Mouse (Mus musculus): ENCODE results near the gene Sptbn4. TPM values are rescaled to one million over a fixed set of nuclear protein-coding genes. Genes with fewer than 3 reads are reported as not detected.

Gene Sptbn4
- total and polyA plus RNA-seq, 2 experiments from 2014 or later: 4.0 to 27.1 TPM

DNA sequence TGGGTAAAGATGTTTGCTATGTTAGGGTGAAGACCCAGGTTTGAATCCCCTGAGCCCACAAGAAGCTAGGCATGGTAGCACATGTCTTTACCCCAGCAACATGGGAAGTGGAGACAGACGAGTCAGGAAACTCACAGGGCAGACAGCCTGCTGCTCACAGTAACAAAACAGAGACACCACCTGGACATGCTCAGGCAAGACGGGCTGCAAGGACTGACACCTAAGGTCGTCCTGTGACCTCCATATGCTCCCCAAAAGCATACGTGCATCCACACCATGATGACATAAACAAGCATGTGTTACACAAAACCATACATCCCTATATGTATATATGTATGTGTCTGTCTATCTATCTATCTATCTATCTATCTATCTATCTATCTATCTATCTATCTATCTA is 65.9 kb downstream of the Sptbn4 start:
- no peaks in the 10 kb centered on the region for H3K27me3 ChIP-seq (ENCODE audit: insufficient read depth, low read length)
- H3K4me1 ChIP-seq (ENCODE audit: insufficient read depth, low read length): no peaks in the 10 kb centered on the region
- no peak overlapping the region for H3K4me2 ChIP-seq (ENCODE audit: low read depth, low read length, poor library complexity, severe bottlenecking)
- TF ChIP-seq CTCF (IDR thresholded peaks at IDR 0.05): no peak
- H3K9ac ChIP-seq (replicated peaks; ENCODE audit: low read length, poor library complexity, severe bottlenecking): no peak overlapping the region
- H3K36me3 ChIP-seq (ENCODE audit: insufficient read depth, low read length): no peaks in the 10 kb centered on the region
- no peak for DNase-seq (ENCODE audit: low spot score)
- H3K27ac ChIP-seq (ENCODE audit: low read depth, low read length): no peak overlapping the region
- no peaks in the 10 kb centered on the region for H3K9me3 ChIP-seq (ENCODE audit: low read length)
- 61% methylated on average over 4 of the region's 4 CpGs for WGBS
- H3K4me3 ChIP-seq (ENCODE audit: low read depth, low read length): no peak overlapping the region
- no peak for ATAC-seq (ENCODE audit: low FRiP score)

DNA sequence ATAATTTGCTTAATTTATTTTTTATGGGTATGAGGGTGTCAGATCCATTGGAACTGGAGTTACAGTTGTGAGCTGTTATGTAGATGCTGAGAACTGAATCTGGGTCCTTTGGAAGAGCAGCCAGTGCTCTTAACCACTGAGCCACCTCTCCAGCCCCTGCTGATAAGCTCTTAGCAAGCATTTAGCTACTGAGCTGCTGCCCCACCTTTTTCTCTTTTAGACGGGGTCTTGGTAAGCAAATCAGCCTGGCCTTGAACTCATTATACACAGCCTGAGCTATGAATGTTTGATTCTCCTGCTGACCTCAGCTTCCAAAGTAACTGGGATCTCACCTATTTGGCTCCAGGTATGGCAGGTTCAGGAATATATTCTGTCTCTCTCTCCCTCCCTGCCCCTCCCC is 66.5 kb downstream of the Sptbn4 start:
- no peaks in the 10 kb centered on the region for H3K9me3 ChIP-seq (ENCODE audit: low read length)
- no peak overlapping the region for H3K9ac ChIP-seq (replicated peaks; ENCODE audit: low read length, poor library complexity, severe bottlenecking)
- H3K36me3 ChIP-seq (ENCODE audit: insufficient read depth, low read length): no peaks in the 10 kb centered on the region
- DNase-seq (ENCODE audit: low spot score) (no peak), ATAC-seq (ENCODE audit: low FRiP score) (no peak)
- TF ChIP-seq CTCF (IDR thresholded peaks at IDR 0.05): no peak
- peaks cover 2% of the 10 kb centered on the region; the same call in 1 of the 2 replicates for H3K27me3 ChIP-seq (ENCODE audit: insufficient read depth, low read length)
- no peak overlapping the region for H3K4me3 ChIP-seq (ENCODE audit: low read depth, low read length)
- 29% methylated on average over 1 of the region's 1 CpGs for WGBS
- H3K4me1 ChIP-seq (ENCODE audit: insufficient read depth, low read length): no peaks in the 10 kb centered on the region
- no peak overlapping the region for H3K27ac ChIP-seq (ENCODE audit: low read depth, low read length)
- H3K4me2 ChIP-seq (ENCODE audit: low read depth, low read length, poor library complexity, severe bottlenecking): no peak overlapping the region

DNA sequence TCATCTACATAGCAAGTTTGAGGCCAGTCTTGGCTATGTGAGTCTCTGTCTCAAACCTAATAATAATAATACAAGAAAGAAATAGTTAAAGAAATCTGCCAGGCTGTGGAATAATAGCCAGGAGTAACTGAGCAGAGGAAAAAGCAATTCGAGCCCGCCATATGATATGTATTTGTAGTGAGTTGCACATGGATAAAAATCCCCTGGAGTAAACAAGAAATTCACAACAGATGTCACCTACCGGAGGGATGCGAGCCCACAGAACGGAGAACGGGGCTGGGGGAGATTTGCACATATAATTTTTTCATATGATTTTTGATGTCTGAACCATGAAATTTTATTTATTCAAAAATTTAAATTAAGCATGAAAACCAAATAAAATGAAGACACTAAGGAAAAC is 67.7 kb downstream of the Sptbn4 start:
- no peaks in the 10 kb centered on the region for H3K4me1 ChIP-seq (ENCODE audit: insufficient read depth, low read length)
- WGBS: 63% methylated on average over 6 of the region's 6 CpGs
- H3K4me2 ChIP-seq (ENCODE audit: low read depth, low read length, poor library complexity, severe bottlenecking): no peak overlapping the region
- no peak for ATAC-seq (ENCODE audit: low FRiP score)
- H3K4me3 ChIP-seq (ENCODE audit: low read depth, low read length): no peak overlapping the region
- no peak for DNase-seq (ENCODE audit: low spot score)
- no peak overlapping the region for H3K27ac ChIP-seq (ENCODE audit: low read depth, low read length)
- no peaks in the 10 kb centered on the region for H3K36me3 ChIP-seq (ENCODE audit: insufficient read depth, low read length)
- TF ChIP-seq CTCF (IDR thresholded peaks at IDR 0.05): no peak
- peaks cover 12% of the 10 kb centered on the region for H3K27me3 ChIP-seq (ENCODE audit: insufficient read depth, low read length)
- H3K9ac ChIP-seq (replicated peaks; ENCODE audit: low read length, poor library complexity, severe bottlenecking): no peak overlapping the region
- H3K9me3 ChIP-seq (ENCODE audit: low read length): no peaks in the 10 kb centered on the region

DNA sequence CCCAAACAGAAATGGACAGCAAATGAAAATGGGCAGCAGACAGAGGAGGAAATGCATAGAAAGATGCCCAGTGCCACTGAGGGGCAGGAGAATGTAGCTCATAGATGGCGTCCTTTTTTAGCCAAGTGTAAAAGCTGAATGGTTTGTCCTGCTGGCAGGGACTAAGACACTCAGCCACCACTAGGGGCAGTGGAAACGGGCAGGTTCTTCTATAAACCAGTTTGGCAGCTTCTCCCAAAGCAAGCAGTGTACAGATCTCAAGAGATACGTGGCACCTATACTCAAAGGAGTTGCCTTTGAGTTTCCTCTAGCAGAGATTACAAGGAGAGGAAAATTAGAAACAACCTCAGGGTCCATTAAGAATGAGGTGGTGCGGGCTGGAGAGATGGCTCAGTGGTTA is 69.1 kb downstream of the Sptbn4 start:
- H3K27ac ChIP-seq (ENCODE audit: low read depth, low read length): no peak overlapping the region
- H3K9ac ChIP-seq (replicated peaks; ENCODE audit: low read length, poor library complexity, severe bottlenecking): no peak overlapping the region
- peaks cover 9% of the 10 kb centered on the region; the same call in 1 of the 2 replicates for H3K36me3 ChIP-seq (ENCODE audit: insufficient read depth, low read length)
- TF ChIP-seq CTCF (IDR thresholded peaks at IDR 0.05): peak; percentile 78
- H3K9me3 ChIP-seq (ENCODE audit: low read length): no peaks in the 10 kb centered on the region
- H3K4me2 ChIP-seq (ENCODE audit: low read depth, low read length, poor library complexity, severe bottlenecking): no peak overlapping the region
- no peak overlapping the region for H3K4me3 ChIP-seq (ENCODE audit: low read depth, low read length)
- H3K4me1 ChIP-seq (ENCODE audit: insufficient read depth, low read length): no peaks in the 10 kb centered on the region
- 27% methylated on average over 4 of the region's 4 CpGs for WGBS
- DNase-seq (ENCODE audit: low spot score) (peak; percentile 80), ATAC-seq (ENCODE audit: low FRiP score) (no peak)
- peaks cover 24% of the 10 kb centered on the region for H3K27me3 ChIP-seq (ENCODE audit: insufficient read depth, low read length)

DNA sequence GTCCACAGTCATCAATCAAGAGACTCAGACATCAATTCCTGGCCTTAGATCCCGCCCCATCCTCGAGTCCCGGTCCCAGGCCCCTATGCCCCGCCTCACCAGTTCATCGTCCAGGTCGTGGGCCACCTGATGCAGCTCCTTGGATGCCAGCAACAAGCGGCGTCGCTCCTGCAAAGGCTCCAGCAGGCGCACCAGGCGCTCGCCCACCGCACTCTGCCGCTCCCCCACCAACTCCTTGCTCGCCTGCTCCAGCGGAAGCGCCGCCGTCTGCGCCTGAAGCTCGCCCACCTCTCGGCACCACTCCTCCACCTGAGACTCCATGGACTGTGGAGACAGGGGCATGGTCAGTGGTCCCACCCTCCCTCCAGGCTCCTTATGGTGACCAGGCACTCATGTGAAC is 72.2 kb downstream of the Sptbn4 start:
- no peak overlapping the region for H3K4me2 ChIP-seq (ENCODE audit: low read depth, low read length, poor library complexity, severe bottlenecking)
- no peak for ATAC-seq (ENCODE audit: low FRiP score)
- WGBS: 8% methylated on average over 22 of the region's 22 CpGs

DNA sequence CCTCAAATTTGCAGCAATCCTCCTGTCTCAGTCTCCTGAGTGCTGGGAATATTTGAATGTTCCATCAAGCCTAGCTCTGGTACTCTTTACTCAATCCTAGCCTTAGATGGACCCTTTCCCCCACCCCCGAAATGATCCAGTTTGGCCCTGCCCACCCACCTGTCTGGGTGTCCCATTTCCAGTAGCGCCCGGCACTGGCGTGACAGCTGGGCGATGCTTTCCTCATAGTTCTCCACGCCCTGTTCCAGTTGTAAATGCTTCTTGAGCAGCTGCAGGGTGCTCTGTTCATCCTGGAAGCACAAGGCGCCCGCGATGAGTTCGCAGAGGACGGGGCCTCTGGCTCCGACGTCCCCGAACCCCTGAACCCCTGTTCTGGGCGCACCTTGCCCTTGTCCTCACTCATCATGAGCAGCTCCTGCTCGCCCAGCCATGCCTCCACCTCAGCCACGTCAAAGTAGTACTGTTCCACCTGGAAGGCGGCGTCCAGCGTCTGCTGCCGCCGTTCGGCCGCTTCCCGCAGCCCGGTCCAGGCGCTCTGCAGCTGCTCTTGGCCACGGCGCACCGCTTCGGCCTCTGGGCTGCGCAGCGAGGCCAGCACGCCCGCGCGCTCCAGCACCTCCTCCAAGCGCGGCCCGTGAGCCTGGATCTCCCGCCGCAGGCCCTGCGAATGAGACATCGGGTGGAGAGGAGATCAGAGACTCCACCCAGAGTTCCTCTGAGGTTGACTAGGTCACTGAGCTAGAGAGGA is 75.6 kb downstream of the Sptbn4 start:
- no peaks in the 10 kb centered on the region for H3K4me1 ChIP-seq (ENCODE audit: insufficient read depth, low read length)
- no peak overlapping the region for H3K9ac ChIP-seq (replicated peaks; ENCODE audit: low read length, poor library complexity, severe bottlenecking)
- H3K4me2 ChIP-seq (ENCODE audit: low read depth, low read length, poor library complexity, severe bottlenecking): no peak overlapping the region
- peaks cover 87% of the 10 kb centered on the region for H3K27me3 ChIP-seq (ENCODE audit: insufficient read depth, low read length)
- no peak for DNase-seq (ENCODE audit: low spot score)
- H3K4me3 ChIP-seq (ENCODE audit: low read depth, low read length): no peak overlapping the region
- H3K9me3 ChIP-seq (ENCODE audit: low read length): no peaks in the 10 kb centered on the region
- peaks cover 47% of the 10 kb centered on the region for H3K36me3 ChIP-seq (ENCODE audit: insufficient read depth, low read length)
- no peak for ATAC-seq (ENCODE audit: low FRiP score)
- 25% methylated on average over 44 of the region's 44 CpGs for WGBS
- TF ChIP-seq CTCF (IDR thresholded peaks at IDR 0.05): no peak
- H3K27ac ChIP-seq (ENCODE audit: low read depth, low read length): no peak overlapping the region

More for the DNA sequence above, 72.2 kb downstream of the Sptbn4 start:
- Histone ChIP-seq H3K27me3 (ENCODE audit: insufficient read depth, low read length) (peaks cover 56% of the 10 kb centered on the region), H3K9me3 (ENCODE audit: low read length) (no peaks in the 10 kb centered on the region), H3K9ac (replicated peaks; ENCODE audit: low read length, poor library complexity, severe bottlenecking) (no peak overlapping the region), H3K27ac (ENCODE audit: low read depth, low read length) (no peak overlapping the region), H3K36me3 (ENCODE audit: insufficient read depth, low read length) (peaks cover 22% of the 10 kb centered on the region), H3K4me1 (ENCODE audit: insufficient read depth, low read length) (no peaks in the 10 kb centered on the region), H3K4me3 (ENCODE audit: low read depth, low read length) (no peak overlapping the region)
- no peak for DNase-seq (ENCODE audit: low spot score)
- no peak for TF ChIP-seq CTCF (IDR thresholded peaks at IDR 0.05)

Measured in midbrain, postnatal 0 days (tissue).